Mouse (Mus musculus) hematopoietic multipotent progenitor cell, adult 10-12 weeks (in vitro differentiated cells): ENCODE measurements around the gene Ferd3l. TPM values are rescaled to one million over a fixed set of nuclear protein-coding genes. Genes with fewer than 3 reads are reported as not detected.

ENCODE experiments used
- polyA plus RNA-seq: library from polyadenylated mRNA; stranded (reverse); fragments of >175 nt; gene quantifications from 2 replicates; pipeline ENCODE4 v1.2.3, GENCODE M21; 2012; ENCODE audit warnings: low replicate concordance

Ferd3l gene
- polyA plus RNA-seq, result not detected in 2 replicates

GRCm38 (mm10) chr12:33928331-33929192 lies at the start of gene Ferd3l:
Gene Ferd3l, plus strand, starts transcription at chr12:33928425.

DNA sequence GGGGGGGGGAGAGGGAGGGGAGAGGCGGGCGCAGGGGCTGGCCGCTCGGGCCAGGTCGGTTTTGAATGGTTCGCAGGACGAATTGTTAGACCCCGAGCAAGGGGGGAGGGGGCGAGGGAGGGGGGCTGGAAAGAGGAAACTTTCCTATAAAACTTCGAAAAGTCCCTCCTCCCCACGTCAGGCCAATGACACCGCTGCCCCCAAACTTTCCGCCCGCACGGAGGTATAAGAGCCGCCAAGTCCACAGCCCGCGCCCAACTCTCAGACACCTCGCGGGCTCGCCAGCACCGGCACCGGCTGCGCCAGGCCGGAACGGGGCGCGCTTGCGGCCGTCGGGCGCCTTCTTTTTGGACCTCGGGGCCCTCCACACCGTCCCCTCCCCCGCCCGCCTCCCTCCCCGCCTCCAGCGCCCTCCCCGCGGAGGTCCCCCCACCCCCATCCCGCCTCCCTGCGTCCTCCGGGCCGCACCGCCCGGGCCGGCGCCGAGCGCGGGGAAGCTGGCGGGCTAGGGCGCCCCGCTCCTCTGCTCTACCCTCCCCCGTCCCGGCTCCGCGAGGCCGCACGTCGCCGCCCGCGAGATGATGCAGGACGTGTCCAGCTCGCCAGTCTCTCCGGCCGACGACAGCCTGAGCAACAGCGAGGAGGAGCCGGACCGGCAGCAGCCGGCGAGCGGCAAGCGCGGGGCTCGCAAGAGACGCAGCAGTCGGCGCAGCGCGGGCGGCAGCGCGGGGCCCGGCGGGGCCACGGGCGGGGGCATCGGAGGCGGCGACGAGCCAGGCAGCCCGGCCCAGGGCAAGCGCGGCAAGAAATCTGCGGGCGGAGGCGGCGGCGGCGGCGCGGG lies 29.4 kb downstream of the Ferd3l start, which contains the start of gene Twist1:
TSS of gene Twist1 (plus strand) at position 272 of the 841 bp plus-strand sequence.

Other genes with a start within 250 kb of the Ferd3l start
- 0.26 and 0.42 TPM in 2 replicates for gene Twist1, start 29.2 kb downstream of the Ferd3l start, polyA plus RNA-seq